23 mouse cellular contexts compared by ENCODE assay signal in the genomic region with DNA sequence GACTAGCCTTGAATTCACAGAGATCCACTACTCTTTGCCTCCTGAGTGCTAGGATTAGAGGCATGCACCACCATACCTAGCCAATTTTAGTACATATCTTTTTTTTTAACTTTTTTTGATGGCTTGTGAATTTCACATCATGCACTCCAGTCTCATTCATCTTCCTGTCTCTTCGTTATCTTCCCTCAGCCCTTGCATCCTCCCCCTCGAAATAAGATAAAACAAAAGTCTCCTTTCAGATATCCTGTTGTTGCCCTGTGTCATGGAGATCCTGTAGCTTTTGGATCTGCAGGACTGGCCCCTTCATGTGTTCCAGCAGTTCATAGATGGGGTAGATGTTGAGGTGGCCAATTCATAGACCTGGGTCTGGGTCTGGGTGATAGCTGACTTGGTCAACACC.
"Had no signal": no experiment of that assay in that cellular context is flagged by ENCODE, and none has a peak within 500 bp of the region (broad histone marks: within the 10 kb centered on the region; RNA-seq: fewer than 3 reads in every experiment).

No protein-coding gene starts in this region.

- H3K9ac ChIP-seq: heart, embryonic 12.5 days; hindbrain, embryonic 12.5 days; hindbrain, embryonic 14.5 days; intestine, embryonic 15.5 days; limb, embryonic 12.5 days had no signal

- DNase-seq: gastrocnemius, adult 2 months; gastrocnemius, postnatal 10 days; gastrocnemius, postnatal 25 days; heart, adult 18-20 months; heart, postnatal 10 days; heart, postnatal 4 days; kidney, adult 18-20 months; kidney, adult 8-10 months; kidney, postnatal 10 days; kidney, postnatal 25 days; kidney, postnatal 4 days; layer of hippocampus, adult 9-11 months; layer of hippocampus, postnatal 36 days had no signal

- H3K27me3 ChIP-seq: heart, embryonic 12.5 days; hindbrain, embryonic 12.5 days; intestine, embryonic 15.5 days; limb, embryonic 12.5 days had no signal

- H3K4me2 ChIP-seq: heart, embryonic 12.5 days; hindbrain, embryonic 12.5 days; hindbrain, embryonic 14.5 days; intestine, embryonic 15.5 days; limb, embryonic 12.5 days had no signal

- ATAC-seq: hindbrain, embryonic 16.5 days; inflammation-experienced regulatory T-cells, adult 6 months; intestine, embryonic 15.5 days had no signal

- H3K36me3 ChIP-seq: heart, embryonic 10.5 days; heart, embryonic 12.5 days; hindbrain, embryonic 10.5 days; hindbrain, embryonic 12.5 days; intestine, embryonic 15.5 days; limb, embryonic 10.5 days; limb, embryonic 12.5 days had no signal

- H3K27ac ChIP-seq: gastrocnemius, adult 2 months; heart, embryonic 10.5 days; hindbrain, embryonic 10.5 days; hindbrain, embryonic 12.5 days; hindbrain, embryonic 14.5 days; intestine, embryonic 15.5 days; limb, embryonic 10.5 days; limb, embryonic 12.5 days had no signal

- H3K9me3 ChIP-seq: heart, embryonic 10.5 days; heart, embryonic 12.5 days; hindbrain, embryonic 10.5 days; hindbrain, embryonic 12.5 days; intestine, embryonic 15.5 days; limb, embryonic 10.5 days; limb, embryonic 12.5 days had no signal

- H3K4me1 ChIP-seq: heart, embryonic 10.5 days; heart, embryonic 12.5 days; hindbrain, embryonic 10.5 days; hindbrain, embryonic 12.5 days; intestine, embryonic 15.5 days; limb, embryonic 10.5 days; limb, embryonic 12.5 days had no signal

- H3K4me3 ChIP-seq: gastrocnemius, adult 2 months; heart, embryonic 10.5 days; heart, embryonic 12.5 days; hindbrain, embryonic 10.5 days; hindbrain, embryonic 12.5 days; intestine, embryonic 15.5 days; limb, embryonic 10.5 days; limb, embryonic 12.5 days had no signal
